Mouse (Mus musculus): ENCODE measurements around the gene Stn1. TPM values are rescaled to one million over a fixed set of nuclear protein-coding genes. Genes with fewer than 3 reads are reported as not detected.

The Stn1 gene
- polyA plus RNA-seq, 1 experiment from 2014 or later, result 7.2 TPM

DNA sequence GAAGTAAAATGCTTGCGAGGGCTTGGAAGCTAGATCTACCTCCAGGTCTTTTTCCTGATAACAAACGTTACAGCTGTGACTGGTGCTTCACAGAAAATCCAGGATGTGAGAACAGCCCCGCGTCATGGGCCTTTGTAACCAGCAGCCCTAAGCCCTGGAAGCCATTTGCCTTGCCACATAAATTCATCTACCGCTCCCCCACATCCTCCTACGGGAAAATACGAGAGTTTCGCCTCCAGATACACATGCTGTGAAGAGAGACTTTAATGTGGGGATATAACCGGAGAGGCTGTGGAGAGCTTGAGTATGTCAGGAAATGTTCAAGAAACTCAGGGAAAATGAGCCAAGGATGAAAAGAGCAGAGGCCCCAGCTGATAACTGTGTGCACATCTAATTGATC, 11.9 kb upstream of the Stn1 start:
- no peaks in the 10 kb centered on the region for H3K36me3 ChIP-seq (ENCODE audit: control insufficient read depth, insufficient read depth)
- no peak overlapping the region for H3K4me2 ChIP-seq (ENCODE audit: low read depth, low read length)
- ATAC-seq (ENCODE audit: low read depth), result no peak
- H3K4me3 ChIP-seq (ENCODE audit: low read depth, low read length), result no peak overlapping the region
- no peak overlapping the region for H3K27ac ChIP-seq (ENCODE audit: low read length)
- H3K9me3 ChIP-seq (replicated peaks; ENCODE audit: control insufficient read depth, low read length), result no peaks in the 10 kb centered on the region
- H3K27me3 ChIP-seq (ENCODE audit: control insufficient read depth, insufficient read depth, low read depth, low read length), result no peaks in the 10 kb centered on the region
- no peak overlapping the region for H3K9ac ChIP-seq (ENCODE audit: low read depth, low read length)
- no peaks in the 10 kb centered on the region; the same call in 1 of the 2 replicates for H3K4me1 ChIP-seq (ENCODE audit: control insufficient read depth, low read depth, low read length)
- WGBS (ENCODE audit: insufficient replicate concordance), result 78% methylated on average over 9 of the region's 9 CpGs

DNA sequence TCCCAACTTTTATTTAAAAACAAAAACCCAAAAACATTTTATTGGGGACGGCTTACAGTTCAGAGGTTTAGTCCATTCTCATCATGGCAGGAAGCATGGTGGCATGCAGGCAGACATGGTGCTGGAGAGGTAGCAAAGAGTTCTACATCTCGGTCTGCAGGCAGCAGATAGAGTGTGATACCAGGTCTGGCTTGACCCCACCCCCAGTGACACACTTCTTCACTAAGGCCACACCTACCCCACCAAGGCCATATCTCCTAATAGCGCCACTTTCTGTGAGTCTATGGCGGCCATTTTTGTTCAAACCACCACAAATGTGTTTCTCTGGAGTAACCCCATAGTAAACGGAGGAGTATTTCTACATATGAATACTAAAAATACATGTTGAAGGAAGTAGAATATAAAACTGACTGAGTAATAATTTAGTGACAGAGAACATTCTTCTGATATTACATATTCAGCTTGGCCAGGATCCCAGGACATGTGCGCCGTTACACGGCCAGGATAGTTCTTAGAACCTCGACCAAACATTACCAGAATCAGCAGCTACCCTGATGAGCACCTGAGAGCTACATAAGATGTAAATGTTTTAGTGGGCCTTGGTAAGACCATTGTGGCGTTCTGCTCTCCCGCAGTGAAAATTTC, 11.2 kb upstream of the Stn1 start:
- ATAC-seq (ENCODE audit: low read depth), result no peak
- no peaks in the 10 kb centered on the region for H3K9me3 ChIP-seq (replicated peaks; ENCODE audit: control insufficient read depth, low read length)
- no peak overlapping the region for H3K4me3 ChIP-seq (ENCODE audit: low read depth, low read length)
- no peak overlapping the region for H3K27ac ChIP-seq (ENCODE audit: low read length)
- no peaks in the 10 kb centered on the region for H3K27me3 ChIP-seq (ENCODE audit: control insufficient read depth, insufficient read depth, low read depth, low read length)
- 75% methylated on average over 11 of the region's 11 CpGs for WGBS (ENCODE audit: insufficient replicate concordance)
- H3K9ac ChIP-seq (ENCODE audit: low read depth, low read length), result no peak overlapping the region
- H3K4me2 ChIP-seq (ENCODE audit: low read depth, low read length), result no peak overlapping the region
- no peaks in the 10 kb centered on the region for H3K36me3 ChIP-seq (ENCODE audit: control insufficient read depth, insufficient read depth)
- no peaks in the 10 kb centered on the region; the same call in 1 of the 2 replicates for H3K4me1 ChIP-seq (ENCODE audit: control insufficient read depth, low read depth, low read length)

DNA sequence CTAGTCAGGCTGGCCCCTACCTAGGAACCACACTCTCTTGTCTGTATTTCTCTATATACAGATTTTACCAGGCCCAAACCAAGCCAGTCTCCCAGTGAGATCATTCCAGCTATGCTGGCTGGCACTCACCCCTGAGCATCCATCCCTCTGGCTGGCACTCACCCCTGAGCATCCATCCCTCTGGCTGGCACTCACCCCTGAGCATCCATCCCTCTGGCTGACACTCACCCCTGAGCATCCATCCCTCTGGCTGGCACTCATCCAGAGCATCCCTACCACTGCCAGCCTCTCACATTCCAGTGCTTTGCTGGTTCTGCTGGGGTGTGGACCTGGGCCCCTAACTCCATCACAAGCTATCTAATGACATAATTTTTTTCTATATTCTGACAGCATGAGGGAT, 8.2 kb upstream of the Stn1 start:
- H3K9ac ChIP-seq (ENCODE audit: low read depth, low read length), result no peak overlapping the region
- H3K4me1 ChIP-seq (ENCODE audit: control insufficient read depth, low read depth, low read length), result no peaks in the 10 kb centered on the region; the same call in 1 of the 2 replicates
- H3K4me3 ChIP-seq (ENCODE audit: low read depth, low read length), result no peak overlapping the region
- no peak overlapping the region for H3K4me2 ChIP-seq (ENCODE audit: low read depth, low read length)
- no peak for ATAC-seq (ENCODE audit: low read depth)
- H3K9me3 ChIP-seq (replicated peaks; ENCODE audit: control insufficient read depth, low read length), result no peaks in the 10 kb centered on the region
- no peaks in the 10 kb centered on the region for H3K27me3 ChIP-seq (ENCODE audit: control insufficient read depth, insufficient read depth, low read depth, low read length)
- no peaks in the 10 kb centered on the region for H3K36me3 ChIP-seq (ENCODE audit: control insufficient read depth, insufficient read depth)
- no peak overlapping the region for H3K27ac ChIP-seq (ENCODE audit: low read length)

DNA sequence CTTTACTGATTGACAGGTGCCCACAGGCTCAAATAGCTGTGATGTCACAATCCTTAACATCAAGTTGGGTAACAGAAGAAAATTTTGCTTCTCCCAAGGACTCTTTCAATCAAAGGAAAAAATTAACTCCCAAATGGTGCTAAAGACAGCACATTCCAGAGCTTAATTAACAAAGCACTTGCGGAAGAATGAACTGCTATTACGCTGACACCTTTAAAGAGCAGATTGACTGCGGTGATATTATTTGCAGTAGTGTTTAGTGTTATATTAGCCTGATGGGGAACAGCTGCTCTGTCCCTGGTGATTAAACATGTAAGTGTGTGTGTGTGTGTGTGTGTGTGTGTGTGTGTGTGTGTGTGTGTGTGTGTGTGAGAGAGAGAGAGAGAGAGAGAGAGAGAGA, 7.7 kb upstream of the Stn1 start:
- no peaks in the 10 kb centered on the region for H3K9me3 ChIP-seq (replicated peaks; ENCODE audit: control insufficient read depth, low read length)
- H3K4me3 ChIP-seq (ENCODE audit: low read depth, low read length), result no peak overlapping the region
- H3K36me3 ChIP-seq (ENCODE audit: control insufficient read depth, insufficient read depth), result no peaks in the 10 kb centered on the region
- H3K27me3 ChIP-seq (ENCODE audit: control insufficient read depth, insufficient read depth, low read depth, low read length), result no peaks in the 10 kb centered on the region
- no peaks in the 10 kb centered on the region; the same call in 1 of the 2 replicates for H3K4me1 ChIP-seq (ENCODE audit: control insufficient read depth, low read depth, low read length)
- H3K9ac ChIP-seq (ENCODE audit: low read depth, low read length), result no peak overlapping the region
- 76% methylated on average over 3 of the region's 3 CpGs for WGBS (ENCODE audit: insufficient replicate concordance)
- ATAC-seq (ENCODE audit: low read depth), result no peak
- H3K4me2 ChIP-seq (ENCODE audit: low read depth, low read length), result no peak overlapping the region
- H3K27ac ChIP-seq (ENCODE audit: low read length), result no peak overlapping the region

DNA sequence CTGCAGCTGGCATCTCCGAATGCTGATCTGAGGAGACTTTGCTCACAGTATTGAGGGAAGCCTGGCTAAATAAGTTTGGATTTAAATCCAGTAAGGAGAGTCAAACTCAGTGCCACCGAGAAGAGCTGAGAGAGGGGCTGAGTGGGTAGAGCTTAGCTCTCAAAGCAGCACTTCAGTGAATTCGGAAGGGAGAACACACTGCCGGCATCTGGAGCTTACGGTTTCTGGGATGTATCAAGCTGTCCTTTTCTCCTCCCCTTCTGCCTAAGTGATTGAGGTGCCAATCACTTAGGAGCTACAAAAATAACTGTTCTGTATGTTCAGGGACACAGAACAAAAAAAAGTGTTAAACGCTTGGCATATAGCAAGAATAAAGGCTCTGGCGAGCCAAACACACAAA, 5.1 kb upstream of the Stn1 start:
- no peak overlapping the region for H3K9ac ChIP-seq (ENCODE audit: low read depth, low read length)
- WGBS (ENCODE audit: insufficient replicate concordance), result 68% methylated on average over 7 of the region's 7 CpGs

DNA sequence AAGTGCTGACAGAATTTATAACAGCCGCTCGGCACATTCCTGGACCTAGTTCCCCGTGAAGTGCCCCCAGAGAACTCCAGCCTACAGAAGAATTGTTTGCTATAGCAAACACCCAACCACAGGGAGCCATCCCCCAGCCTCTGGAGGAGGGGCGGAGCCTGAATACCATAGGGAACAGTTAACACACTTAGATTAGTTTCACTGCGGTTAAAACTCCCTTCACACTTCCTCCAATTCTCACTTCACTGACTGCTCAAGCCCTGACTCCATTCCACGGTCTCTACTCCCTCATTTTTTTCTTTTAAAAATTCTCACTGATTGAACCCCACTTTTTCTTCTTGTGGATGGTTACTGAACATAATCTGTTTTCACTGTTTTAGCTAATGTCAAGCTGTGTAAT, 1.5 kb upstream of the Stn1 start:
- H3K9ac ChIP-seq (ENCODE audit: low read depth, low read length), result no peak overlapping the region
- no peak overlapping the region for H3K4me3 ChIP-seq (ENCODE audit: low read depth, low read length)
- no peaks in the 10 kb centered on the region for H3K27me3 ChIP-seq (ENCODE audit: control insufficient read depth, insufficient read depth, low read depth, low read length)
- ATAC-seq (ENCODE audit: low read depth), result peak; percentile 20; the same call in 1 of the 2 replicates
- no peaks in the 10 kb centered on the region for H3K36me3 ChIP-seq (ENCODE audit: control insufficient read depth, insufficient read depth)
- under 1% methylated on average over 6 of the region's 6 CpGs for WGBS (ENCODE audit: insufficient replicate concordance)
- H3K4me1 ChIP-seq (ENCODE audit: control insufficient read depth, low read depth, low read length), result peaks cover 28% of the 10 kb centered on the region
- H3K4me2 ChIP-seq (ENCODE audit: low read depth, low read length), result peak overlapping the region; percentile 48
- no peak overlapping the region for H3K27ac ChIP-seq (ENCODE audit: low read length)
- no peaks in the 10 kb centered on the region for H3K9me3 ChIP-seq (replicated peaks; ENCODE audit: control insufficient read depth, low read length)

More for the DNA sequence above, 5.1 kb upstream of the Stn1 start:
- Histone ChIP-seq H3K36me3 (ENCODE audit: control insufficient read depth, insufficient read depth) (no peaks in the 10 kb centered on the region), H3K4me2 (ENCODE audit: low read depth, low read length) (no peak overlapping the region), H3K27me3 (ENCODE audit: control insufficient read depth, insufficient read depth, low read depth, low read length) (no peaks in the 10 kb centered on the region), H3K4me3 (ENCODE audit: low read depth, low read length) (no peak overlapping the region), H3K9me3 (replicated peaks; ENCODE audit: control insufficient read depth, low read length) (no peaks in the 10 kb centered on the region), H3K4me1 (ENCODE audit: control insufficient read depth, low read depth, low read length) (peaks cover 16% of the 10 kb centered on the region), H3K27ac (ENCODE audit: low read length) (no peak overlapping the region)
- ATAC-seq (ENCODE audit: low read depth), result no peak

DNA sequence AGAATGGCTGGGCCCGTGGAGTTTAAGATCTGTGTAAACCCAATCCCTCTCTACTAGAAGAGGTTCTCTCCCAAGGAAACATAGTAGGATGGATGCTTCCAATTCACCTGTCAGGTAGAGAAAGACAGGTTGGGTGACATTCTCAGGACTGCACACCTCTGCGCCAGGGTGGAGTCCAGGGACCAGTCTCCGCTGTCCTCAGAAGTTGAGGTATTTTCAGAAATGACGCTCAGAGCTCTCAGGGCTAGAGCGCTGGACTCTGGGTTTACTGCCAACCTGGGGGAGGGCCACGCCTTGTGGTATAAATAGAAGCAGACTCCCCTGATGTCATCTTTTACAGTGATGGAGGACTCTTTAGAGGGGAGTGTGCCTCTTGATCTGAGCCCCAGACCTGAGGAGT, 572 bp upstream of the Stn1 start:
- no peak for ATAC-seq (ENCODE audit: low read depth)
- H3K4me3 ChIP-seq (ENCODE audit: low read depth, low read length), result no peak overlapping the region
- peak overlapping the region; percentile 59; the same call in 1 of the 2 replicates for H3K9ac ChIP-seq (ENCODE audit: low read depth, low read length)

DNA sequence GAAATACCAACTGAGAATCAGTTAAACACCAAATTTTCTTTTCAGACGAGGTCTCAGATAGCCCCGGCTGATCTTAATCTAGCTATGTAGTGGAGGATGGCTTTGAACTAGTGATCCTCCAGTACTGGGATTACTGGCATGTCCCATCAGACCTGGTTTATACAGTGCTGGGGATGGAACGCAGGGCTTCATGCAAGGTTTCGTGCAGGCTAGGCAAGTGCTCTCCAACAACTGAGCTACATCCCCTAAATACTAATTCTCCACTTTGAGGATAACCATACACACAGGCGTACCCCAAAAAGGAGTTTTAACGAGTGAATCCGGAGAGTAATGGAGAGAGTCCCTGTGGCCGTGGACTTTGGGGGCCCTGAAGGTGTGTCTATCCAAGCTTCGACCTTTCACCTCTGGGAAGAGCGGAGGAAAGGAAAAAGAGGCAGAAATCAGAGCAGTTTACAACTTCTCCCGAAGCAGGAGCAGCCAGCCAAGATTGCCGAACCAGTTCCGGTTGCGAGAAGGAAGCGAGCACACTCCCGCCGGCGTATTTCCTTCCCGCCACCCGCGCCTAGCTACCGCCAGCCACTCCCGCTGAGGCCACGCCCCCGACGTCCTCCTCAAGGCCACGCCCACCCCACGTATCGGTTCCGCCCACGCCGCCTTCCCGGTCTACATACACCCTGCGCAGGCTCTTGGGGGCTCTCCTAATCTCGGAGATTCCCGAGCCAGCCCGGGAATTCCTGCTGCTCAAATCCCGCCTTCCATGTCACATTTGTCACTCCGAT, 597 bp downstream of the Stn1 start:
- peak overlapping the region; percentile 74 for H3K4me3 ChIP-seq (ENCODE audit: low read depth, low read length)
- no peaks in the 10 kb centered on the region for H3K27me3 ChIP-seq (ENCODE audit: control insufficient read depth, insufficient read depth, low read depth, low read length)
- H3K4me1 ChIP-seq (ENCODE audit: control insufficient read depth, low read depth, low read length), result peaks cover 32% of the 10 kb centered on the region
- H3K27ac ChIP-seq (ENCODE audit: low read length), result peak overlapping the region; percentile 82
- peak; percentile 96 for ATAC-seq (ENCODE audit: low read depth)
- H3K36me3 ChIP-seq (ENCODE audit: control insufficient read depth, insufficient read depth), result peaks cover 5% of the 10 kb centered on the region; the same call in 1 of the 2 replicates
- 2% methylated on average over 39 of the region's 39 CpGs for WGBS (ENCODE audit: insufficient replicate concordance)
- H3K4me2 ChIP-seq (ENCODE audit: low read depth, low read length), result peak overlapping the region; percentile 94
- peak overlapping the region; percentile 76 for H3K9ac ChIP-seq (ENCODE audit: low read depth, low read length)
- no peaks in the 10 kb centered on the region; the same call in 1 of the 2 replicates for H3K9me3 ChIP-seq (replicated peaks; ENCODE audit: control insufficient read depth, low read length)

More for the DNA sequence above, 572 bp upstream of the Stn1 start:
- Histone ChIP-seq H3K27ac (ENCODE audit: low read length) (peak overlapping the region; percentile 69; the same call in 1 of the 2 replicates), H3K36me3 (ENCODE audit: control insufficient read depth, insufficient read depth) (no peaks in the 10 kb centered on the region), H3K4me2 (ENCODE audit: low read depth, low read length) (peak overlapping the region; percentile 94), H3K9me3 (replicated peaks; ENCODE audit: control insufficient read depth, low read length) (no peaks in the 10 kb centered on the region), H3K27me3 (ENCODE audit: control insufficient read depth, insufficient read depth, low read depth, low read length) (no peaks in the 10 kb centered on the region), H3K4me1 (ENCODE audit: control insufficient read depth, low read depth, low read length) (peaks cover 28% of the 10 kb centered on the region)
- WGBS (ENCODE audit: insufficient replicate concordance), result 33% methylated on average over 6 of the region's 6 CpGs

DNA sequence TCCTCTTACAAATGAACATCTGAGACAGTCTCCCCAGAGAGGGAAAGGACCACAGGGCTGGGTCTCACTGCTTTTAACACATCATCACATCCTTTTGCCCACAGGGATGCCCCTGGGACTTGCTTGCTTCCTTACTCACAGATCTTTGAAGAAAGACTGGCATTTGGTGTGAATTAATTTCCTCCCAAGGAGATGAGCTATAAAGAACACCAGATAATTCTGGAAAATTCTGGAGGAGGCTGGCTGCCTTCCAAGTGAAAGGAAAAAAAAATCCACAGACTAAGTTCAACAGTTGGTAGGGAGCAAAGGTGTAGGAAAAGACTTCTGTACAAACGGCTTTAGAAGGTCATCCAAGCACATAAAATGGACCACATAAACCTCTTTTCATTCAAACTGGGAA, 3.2 kb downstream of the Stn1 start:
- H3K4me3 ChIP-seq (ENCODE audit: low read depth, low read length), result no peak overlapping the region
- no peak overlapping the region for H3K4me2 ChIP-seq (ENCODE audit: low read depth, low read length)
- no peak for ATAC-seq (ENCODE audit: low read depth)
- H3K9me3 ChIP-seq (replicated peaks; ENCODE audit: control insufficient read depth, low read length), result no peaks in the 10 kb centered on the region; the same call in 1 of the 2 replicates
- H3K27me3 ChIP-seq (ENCODE audit: control insufficient read depth, insufficient read depth, low read depth, low read length), result no peaks in the 10 kb centered on the region
- 59% methylated on average over 1 of the region's 1 CpGs for WGBS (ENCODE audit: insufficient replicate concordance)
- H3K4me1 ChIP-seq (ENCODE audit: control insufficient read depth, low read depth, low read length), result peaks cover 46% of the 10 kb centered on the region
- peaks cover 5% of the 10 kb centered on the region; the same call in 1 of the 2 replicates for H3K36me3 ChIP-seq (ENCODE audit: control insufficient read depth, insufficient read depth)
- H3K27ac ChIP-seq (ENCODE audit: low read length), result no peak overlapping the region
- no peak overlapping the region for H3K9ac ChIP-seq (ENCODE audit: low read depth, low read length)

All from liver, embryonic 16.5 days (tissue).